Mouse (Mus musculus) retina, adult 2 months (tissue): ENCODE results near the gene B3galnt2.
"Not testable (repeated sequence)": the region's sequence is repeated elsewhere in the genome, so short reads cannot be mapped to it uniquely, and the experiment has no call there.

Experiments
- DNase-seq: peaks from one replicate; pipeline ENCODE4 v3.0.0-alpha.2; 2012; ENCODE audit warnings: low read depth, low spot score

The B3galnt2 gene

GRCm38 (mm10) chr13:13953874-13954832 is at the start of gene B3galnt2:
Gene B3galnt2 (plus strand): TSS chr13:13954469.
- peak; percentile 99 for DNase-seq

GRCm38 (mm10) chr13:13911341-13911740 is 42.9 kb upstream of the B3galnt2 start:
- DNase-seq, result no peak

GRCm38 (mm10) chr13:13919396-13919795 is 34.9 kb upstream of the B3galnt2 start:
- DNase-seq, result no peak

GRCm38 (mm10) chr13:13922526-13922925 is 31.7 kb upstream of the B3galnt2 start:
- DNase-seq, result no peak

GRCm38 (mm10) chr13:13929982-13930381 is 24.3 kb upstream of the B3galnt2 start:
- no peak for DNase-seq

GRCm38 (mm10) chr13:13954931-13955330 is 662 bp downstream of the B3galnt2 start:
- DNase-seq, result no peak

- no peak for DNase-seq
These were observed 2.4 kb downstream of the B3galnt2 start for GRCm38 (mm10) chr13:13956686-13957085.

GRCm38 (mm10) chr13:13960211-13960610 is 5.9 kb downstream of the B3galnt2 start:
- DNase-seq, result no peak

- no peak for DNase-seq
These were observed 6.8 kb downstream of the B3galnt2 start for GRCm38 (mm10) chr13:13961046-13961445.

GRCm38 (mm10) chr13:13965388-13965964 is 11.2 kb downstream of the B3galnt2 start:
- no peak for DNase-seq

GRCm38 (mm10) chr13:13966172-13966571 is 11.9 kb downstream of the B3galnt2 start:
- DNase-seq, result no peak

GRCm38 (mm10) chr13:13968629-13969111 is 14.4 kb downstream of the B3galnt2 start:
- DNase-seq, result no peak

- no peak for DNase-seq
These were observed 15.5 kb downstream of the B3galnt2 start for GRCm38 (mm10) chr13:13969796-13970195.

GRCm38 (mm10) chr13:13981842-13982241 is 27.6 kb downstream of the B3galnt2 start:
- DNase-seq, result not testable (repeated sequence)

- DNase-seq, result no peak
These were observed 29.3 kb downstream of the B3galnt2 start for GRCm38 (mm10) chr13:13983523-13983922.

GRCm38 (mm10) chr13:13989135-13989534 is 34.9 kb downstream of the B3galnt2 start:
- DNase-seq, result no peak

GRCm38 (mm10) chr13:13990391-13990790 is 36.1 kb downstream of the B3galnt2 start:
- no peak for DNase-seq

- no peak for DNase-seq
These were observed 38.8 kb downstream of the B3galnt2 start for GRCm38 (mm10) chr13:13993041-13993440.

GRCm38 (mm10) chr13:13995046-13995445 is 40.8 kb downstream of the B3galnt2 start:
- DNase-seq, result no peak

GRCm38 (mm10) chr13:13997476-13997875 is 43.2 kb downstream of the B3galnt2 start:
- DNase-seq, result no peak

GRCm38 (mm10) chr13:14002706-14003105 is 48.4 kb downstream of the B3galnt2 start:
- no peak for DNase-seq

GRCm38 (mm10) chr13:14004086-14004485 is 49.8 kb downstream of the B3galnt2 start:
- DNase-seq, result no peak

GRCm38 (mm10) chr13:14004999-14005398 is 50.7 kb downstream of the B3galnt2 start:
- no peak for DNase-seq
